ENCODE assay signal across 8 mouse cellular contexts in genomic region chr17:66404883-66405590, GRCm38 (mm10). TPM values are rescaled to one million over a fixed set of nuclear protein-coding genes. Genes with fewer than 3 reads are reported as not detected.
A peak's percentile ranks its signal among the peaks of the same experiment; 100 is the strongest.
DNase-seq lines count a peak whose midpoint lies in the region; ATAC-seq lines count a peak whose summit lies in the region.

No protein-coding gene starts in this region.

- H3K36me3 ChIP-seq in forebrain, embryonic 16.5 days (ENCODE audit: control insufficient read depth, insufficient read depth), result no peaks in the 10 kb centered on the region
- H3K36me3 ChIP-seq in intestine, embryonic 16.5 days (ENCODE audit: control insufficient read depth, insufficient read depth, low read length), result no peaks in the 10 kb centered on the region

- H3K27ac ChIP-seq in forebrain, embryonic 16.5 days (ENCODE audit: low read length), result 0 out of 2 replicates have a peak overlapping the region, but pooled peaks have one; percentile 13
- H3K27ac ChIP-seq in intestine, embryonic 16.5 days (ENCODE audit: low read length), result no peak overlapping the region

- no peak for ATAC-seq in forebrain, embryonic 16.5 days
- peak; percentile 63 for ATAC-seq in intestine, embryonic 16.5 days
- no peak for ATAC-seq in erythroid progenitor cell, adult 5-6 weeks (replicated peaks; ENCODE audit: low FRiP score, poor library complexity, severe bottlenecking)

- no peak overlapping the region for H3K4me3 ChIP-seq in forebrain, embryonic 16.5 days (replicated peaks; ENCODE audit: low read length)
- H3K4me3 ChIP-seq in intestine, embryonic 16.5 days (ENCODE audit: low read length), result no peak overlapping the region

- H3K4me2 ChIP-seq in forebrain, embryonic 16.5 days (ENCODE audit: low read length), result no peak overlapping the region
- H3K4me2 ChIP-seq in intestine, embryonic 16.5 days (ENCODE audit: low read depth, low read length), result no peak overlapping the region

- intact Hi-C loops in left cerebral cortex, postnatal 14 days (cut with DNase I), result no loop called here

- no peaks in the 10 kb centered on the region for H3K27me3 ChIP-seq in forebrain, embryonic 16.5 days (replicated peaks; ENCODE audit: control insufficient read depth, insufficient read depth, low read length)
- no peaks in the 10 kb centered on the region for H3K27me3 ChIP-seq in intestine, embryonic 16.5 days (replicated peaks; ENCODE audit: control insufficient read depth, insufficient read depth, low read length)

- no peak overlapping the region for H3K9ac ChIP-seq in forebrain, embryonic 16.5 days (replicated peaks; ENCODE audit: low read depth, low read length)
- H3K9ac ChIP-seq in intestine, embryonic 16.5 days (ENCODE audit: low read depth, low read length), result no peak overlapping the region

- H3K4me1 ChIP-seq in forebrain, embryonic 16.5 days (replicated peaks; ENCODE audit: control insufficient read depth, insufficient read depth, low read length), result peaks cover 22% of the 10 kb centered on the region
- peaks cover 34% of the 10 kb centered on the region for H3K4me1 ChIP-seq in intestine, embryonic 16.5 days (ENCODE audit: control insufficient read depth, insufficient read depth, low read length)

- 14% methylated on average over 10 of the region's 10 CpGs for WGBS in forebrain, embryonic 16.5 days
- 19% methylated on average over 10 of the region's 10 CpGs for WGBS in intestine, embryonic 16.5 days

- DNase-seq in left cerebral cortex, postnatal 14 days (ENCODE audit: low spot score in 2 of 2), result peak; percentile 39 to 44
- DNase-seq in left cerebral cortex, adult 11 months (ENCODE audit: low spot score), result no peak
- DNase-seq in brain, adult 2 months (ENCODE audit: low read depth, low spot score), result peak; percentile 70
- DNase-seq in lung, postnatal 4 days, result peak; percentile 79 to 90
- peak; percentile 87 for DNase-seq in testis, postnatal 14 days (ENCODE audit: low spot score)

- H3K9me3 ChIP-seq in forebrain, embryonic 16.5 days (ENCODE audit: control insufficient read depth, low read length), result no peaks in the 10 kb centered on the region
- H3K9me3 ChIP-seq in intestine, embryonic 16.5 days (ENCODE audit: control insufficient read depth, low read length), result no peaks in the 10 kb centered on the region

RNA-seq across cellular contexts. Expression of gene Mtcl1, which starts 44.5 kb away (rescaled TPM):
- total RNA-seq in left cerebral cortex, postnatal 14 days (2021), result 10 to 100 TPM; 62.7 to 87.2 TPM
- 33.1 and 44.3 TPM in 2 replicates for polyA plus RNA-seq in forebrain, embryonic 16.5 days (2015; fragmentation: Nextera tagmentation; extraction: Ambion mirVana)
- 4.0 and 4.1 TPM in 2 replicates for polyA plus RNA-seq in intestine, embryonic 16.5 days (2015; fragmentation: Nextera tagmentation; extraction: Ambion mirVana)
- not detected in 2 replicates for total RNA-seq in erythroid progenitor cell, adult 5-6 weeks (2015; ENCODE audit: low replicate concordance)
- total RNA-seq in erythroid progenitor cell, adult 5-6 weeks (2017; ENCODE audit: low replicate concordance), result not detected in 2 replicates

Comparison
In these comparisons a context has a peak if more than half of its experiments do, and no peak if none do; other contexts are left out.
1. RNA of gene Mtcl1, which starts 44.5 kb away (total RNA-seq): 62.7 to 87.2 TPM in left cerebral cortex, postnatal 14 days; not detected in erythroid progenitor cell, adult 5-6 weeks; every median in the first group is over 10 times any median in the second.